Mouse (Mus musculus) midbrain, embryonic 11.5 days (tissue): ENCODE measurements around the gene Iqcf3. TPM values are rescaled to one million over a fixed set of nuclear protein-coding genes. Genes with fewer than 3 reads are reported as not detected.

Experiments used
- ATAC-seq: fragments of 200-750 bp; cut with Nextera tagmentation; 2 replicates; pipeline ENCODE4 v1.8.0; 2017; ENCODE audit warnings: moderate TSS enrichment, moderate library complexity; ENCODE audit not compliant: low FRiP score
- DNase-seq: peaks from one replicate; pipeline ENCODE4 v3.0.0; 2015; ENCODE audit warnings: low spot score; ENCODE audit errors: missing footprints
- H3K27ac ChIP-seq: fragments of 300-500 bp; sonication (generic); 2 replicates; pipeline ENCODE4 v1.5.1; 2014; ENCODE audit warnings: low read depth, low read length
- H3K27me3 ChIP-seq: fragments of 300-500 bp; sonication (generic); 2 replicates; pipeline ENCODE4 v1.6.1; 2014; ENCODE audit warnings: mild to moderate bottlenecking, low read length, moderate library complexity, mixed read lengths; ENCODE audit not compliant: control insufficient read depth, insufficient read depth
- H3K36me3 ChIP-seq: fragments of 300-500 bp; sonication (generic); 2 replicates; pipeline ENCODE4 v1.6.1; 2014; ENCODE audit warnings: mild to moderate bottlenecking, low read length, moderate library complexity, mixed read lengths; ENCODE audit not compliant: control insufficient read depth, insufficient read depth
- H3K4me1 ChIP-seq: fragments of 300-500 bp; sonication (generic); 2 replicates; pipeline ENCODE4 v1.6.1; 2014; ENCODE audit warnings: low read length; ENCODE audit not compliant: control insufficient read depth, insufficient read depth
- H3K4me2 ChIP-seq: fragments of 300-500 bp; sonication (generic); 2 replicates; pipeline ENCODE4 v1.6.1; 2014; ENCODE audit warnings: mild to moderate bottlenecking, moderate library complexity
- H3K4me3 ChIP-seq: fragments of 300-500 bp; sonication (generic); 2 replicates; pipeline ENCODE4 v1.5.1; 2014; ENCODE audit warnings: low read depth, low read length
- H3K9ac ChIP-seq: fragments of 300-500 bp; sonication (generic); 2 replicates; pipeline ENCODE4 v1.6.1; 2014; ENCODE audit warnings: low read length
- H3K9me3 ChIP-seq: fragments of 300-500 bp; sonication (generic); 2 replicates; pipeline ENCODE4 v1.6.1; 2016; ENCODE audit warnings: low read length; ENCODE audit not compliant: control insufficient read depth
- WGBS: fragments of 180-500 bp; shearing (Covaris S2); extraction: QIAGEN DNeasy Blood & Tissue Kit; methylation state at CpG from one replicate; pipeline ENCODE4 v1.1.7; 2014; 5-methylcytosine and 5-hydroxymethylcytosine counted together
- polyA plus RNA-seq: library from polyadenylated mRNA; unstranded; fragments of >200 nt; fragmentation: Nextera tagmentation; extraction: Ambion mirVana; gene quantifications from 2 replicates; pipeline ENCODE4 v1.2.1, GENCODE M21; 2014

The Iqcf3 gene
- polyA plus RNA-seq, 1 experiment from 2014 or later, result not detected

DNA sequence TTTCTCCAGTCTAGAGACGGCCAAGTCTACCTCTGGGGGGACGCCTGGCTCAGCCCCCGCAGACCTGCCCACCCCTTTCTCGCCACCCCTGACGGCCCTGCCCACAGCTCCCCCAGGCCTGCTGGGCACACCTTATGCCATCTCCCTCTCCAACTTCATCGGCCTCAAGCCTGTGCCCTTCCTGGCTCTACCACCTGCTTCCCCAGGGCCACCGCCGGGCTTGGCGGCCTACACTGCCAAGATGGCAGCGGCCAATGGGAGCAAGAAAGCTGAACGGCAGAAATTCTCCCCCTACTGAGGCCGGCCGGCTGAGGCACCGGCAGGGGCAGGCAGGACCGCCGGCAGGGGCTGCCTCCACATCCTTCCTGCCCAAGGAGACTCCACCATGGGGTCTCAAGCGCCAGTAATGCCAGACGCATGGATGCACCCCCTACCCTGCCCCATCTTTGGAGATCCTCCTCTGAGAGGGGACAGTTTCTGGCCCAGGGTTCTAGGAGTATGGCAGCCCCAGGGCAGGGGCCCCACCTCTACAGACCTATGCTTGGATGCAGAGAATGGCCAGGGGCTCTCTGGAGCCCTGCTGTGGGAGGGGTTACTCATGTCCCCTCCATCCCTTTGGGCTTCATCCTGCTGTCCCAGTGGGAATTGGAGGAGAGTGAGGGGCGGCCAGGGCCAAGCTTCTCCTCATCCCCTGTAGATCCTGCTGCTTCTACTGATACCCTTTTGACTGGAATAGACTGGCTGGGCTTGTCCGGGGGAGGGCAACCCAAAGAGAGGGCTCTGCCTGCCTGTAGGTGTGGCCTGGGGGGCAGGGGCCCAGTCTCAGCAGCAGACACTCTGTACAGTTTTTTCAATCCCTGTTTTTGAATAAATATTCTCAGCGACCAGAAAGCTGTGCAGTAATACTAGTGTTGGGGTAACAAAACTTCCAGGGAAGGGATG lies 98.0 kb downstream of the Iqcf3 start:
- Histone ChIP-seq H3K9ac (no peak overlapping the region), H3K4me3 (no peak overlapping the region)
- no peak for ATAC-seq

DNA sequence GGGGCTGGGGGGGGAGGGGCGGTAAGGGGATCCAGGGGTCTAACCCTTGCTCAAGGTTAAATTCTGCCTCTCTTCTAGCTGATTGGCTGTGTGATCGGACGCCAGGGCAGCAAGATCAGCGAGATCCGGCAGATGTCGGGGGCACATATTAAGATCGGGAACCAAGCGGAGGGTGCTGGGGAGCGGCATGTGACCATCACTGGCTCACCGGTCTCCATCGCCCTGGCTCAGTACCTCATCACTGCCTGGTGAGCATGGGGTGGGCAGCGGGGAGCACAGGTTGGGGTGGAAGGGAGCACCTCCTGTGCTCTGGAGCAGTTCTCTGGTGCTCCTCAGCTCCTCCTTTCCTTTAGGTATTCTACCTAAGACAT lies 99.0 kb downstream of the Iqcf3 start:
- no peak overlapping the region for H3K27ac ChIP-seq
- H3K9ac ChIP-seq, result no peak overlapping the region
- peak; percentile 83 for DNase-seq
- peaks cover 7% of the 10 kb centered on the region for H3K27me3 ChIP-seq
- no peaks in the 10 kb centered on the region for H3K9me3 ChIP-seq
- 89% methylated on average over 12 of the region's 12 CpGs for WGBS
- no peak for ATAC-seq
- H3K4me2 ChIP-seq, result no peak overlapping the region
- peaks cover 23% of the 10 kb centered on the region for H3K36me3 ChIP-seq
- H3K4me1 ChIP-seq, result peaks cover 34% of the 10 kb centered on the region
- H3K4me3 ChIP-seq, result no peak overlapping the region

More for the DNA sequence above, 98.0 kb downstream of the Iqcf3 start:
- H3K4me1 ChIP-seq, result peaks cover 25% of the 10 kb centered on the region
- H3K27ac ChIP-seq, result no peak overlapping the region
- WGBS, result 86% methylated on average over 21 of the region's 21 CpGs
- H3K9me3 ChIP-seq, result no peaks in the 10 kb centered on the region
- DNase-seq, result peak; percentile 86
- H3K36me3 ChIP-seq, result peaks cover 23% of the 10 kb centered on the region
- H3K27me3 ChIP-seq, result peaks cover 7% of the 10 kb centered on the region
- no peak overlapping the region for H3K4me2 ChIP-seq

DNA sequence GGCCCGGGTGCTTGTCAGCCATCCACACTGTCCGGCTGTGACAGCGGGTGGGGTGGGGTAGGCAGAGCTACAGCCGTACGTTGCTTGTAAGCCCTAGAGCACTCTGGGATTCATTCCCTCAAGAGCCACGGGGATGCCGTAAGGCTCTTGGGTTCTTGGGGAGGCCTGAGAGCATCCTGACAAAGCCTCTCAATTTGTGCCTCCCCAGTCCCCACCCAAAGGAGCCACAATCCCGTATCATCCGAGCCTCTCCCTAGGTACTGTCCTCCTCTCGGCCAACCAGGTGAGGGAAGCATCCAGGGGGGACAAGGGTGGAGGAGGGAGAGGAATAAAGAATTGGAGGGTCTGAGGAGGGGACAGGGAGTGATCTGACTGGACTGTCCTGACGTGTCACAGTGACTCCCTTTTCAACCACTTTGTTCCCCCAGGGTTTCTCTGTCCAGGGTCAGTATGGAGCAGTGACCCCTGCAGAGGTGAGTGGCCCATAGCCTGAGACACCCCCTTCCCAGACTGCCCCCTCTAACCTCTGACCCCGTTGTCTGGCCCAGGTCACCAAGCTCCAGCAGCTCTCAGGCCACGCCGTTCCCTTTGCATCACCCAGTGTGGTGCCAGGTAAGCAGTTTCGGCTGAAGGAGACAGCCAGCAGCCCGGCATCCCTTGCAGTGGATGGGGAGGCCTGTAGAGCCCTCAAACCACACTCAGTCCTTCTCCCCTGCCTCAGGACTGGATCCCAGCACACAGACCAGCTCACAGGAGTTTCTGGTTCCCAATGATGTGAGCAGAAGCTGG lies 99.6 kb downstream of the Iqcf3 start:
- Histone ChIP-seq H3K4me1 (peaks cover 40% of the 10 kb centered on the region), H3K4me3 (no peak overlapping the region), H3K27ac (no peak overlapping the region), H3K4me2 (no peak overlapping the region), H3K9me3 (no peaks in the 10 kb centered on the region), H3K27me3 (peaks cover 7% of the 10 kb centered on the region), H3K9ac (no peak overlapping the region), H3K36me3 (peaks cover 23% of the 10 kb centered on the region)
- ATAC-seq (no peak), DNase-seq (peak; percentile 62)
- 82% methylated on average over 16 of the region's 16 CpGs for WGBS

DNA sequence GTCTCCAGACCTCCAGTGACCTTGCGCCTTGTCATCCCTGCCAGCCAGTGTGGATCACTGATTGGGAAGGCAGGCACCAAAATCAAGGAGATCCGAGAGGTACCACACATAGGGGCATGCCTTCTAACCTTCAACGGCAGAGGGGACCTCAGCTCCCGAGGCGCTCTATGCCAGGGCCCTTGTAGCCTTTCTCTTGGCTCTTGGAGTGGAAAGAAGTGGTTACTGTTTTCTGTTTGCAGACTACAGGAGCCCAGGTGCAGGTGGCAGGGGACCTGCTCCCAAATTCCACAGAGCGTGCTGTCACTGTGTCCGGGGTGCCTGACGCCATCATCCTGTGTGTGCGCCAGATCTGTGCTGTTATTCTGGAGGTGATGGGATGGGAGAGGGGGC lies 100.4 kb downstream of the Iqcf3 start:
- peaks cover 7% of the 10 kb centered on the region for H3K27me3 ChIP-seq
- H3K36me3 ChIP-seq, result peaks cover 23% of the 10 kb centered on the region
- 96% methylated on average over 9 of the region's 9 CpGs for WGBS
- DNase-seq (peak; percentile 44), ATAC-seq (no peak)
- peaks cover 48% of the 10 kb centered on the region for H3K4me1 ChIP-seq
- H3K27ac ChIP-seq, result no peak overlapping the region
- H3K4me2 ChIP-seq, result no peak overlapping the region
- no peak overlapping the region for H3K4me3 ChIP-seq
- H3K9ac ChIP-seq, result no peak overlapping the region
- no peaks in the 10 kb centered on the region for H3K9me3 ChIP-seq

DNA sequence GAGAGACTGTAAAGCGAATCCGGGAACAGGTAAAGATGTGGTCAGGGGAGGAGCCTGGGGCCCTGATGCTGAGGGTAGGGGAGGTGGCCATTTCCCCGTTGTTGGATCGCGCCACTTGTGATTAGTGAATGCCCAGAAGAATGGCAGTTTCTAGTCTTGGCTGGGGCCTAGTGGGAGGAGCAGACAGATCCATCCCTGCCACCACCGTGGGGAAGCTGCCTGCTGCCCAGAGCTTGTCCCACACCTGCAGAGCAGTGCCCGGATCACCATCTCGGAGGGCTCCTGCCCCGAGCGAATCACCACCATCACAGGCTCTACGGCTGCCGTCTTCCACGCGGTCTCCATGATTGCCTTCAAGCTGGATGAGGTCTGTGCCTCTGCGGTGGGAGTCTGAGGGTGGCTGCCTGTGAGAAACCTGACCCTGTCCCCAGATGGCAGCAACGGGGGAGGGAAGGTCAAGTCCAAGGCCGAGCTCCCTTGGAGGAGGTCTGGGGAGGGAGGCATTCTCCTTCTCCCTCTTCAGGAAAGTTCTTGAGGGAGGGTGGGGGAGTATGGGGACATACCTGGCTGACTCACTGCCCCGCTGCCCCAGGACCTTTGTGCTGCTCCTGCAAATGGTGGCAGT lies 100.9 kb downstream of the Iqcf3 start:
- Histone ChIP-seq H3K9ac (no peak overlapping the region), H3K36me3 (peaks cover 23% of the 10 kb centered on the region), H3K4me2 (no peak overlapping the region), H3K27ac (no peak overlapping the region), H3K27me3 (peaks cover 7% of the 10 kb centered on the region; the same call in 1 of the 2 replicates), H3K4me1 (peaks cover 53% of the 10 kb centered on the region), H3K4me3 (no peak overlapping the region), H3K9me3 (no peaks in the 10 kb centered on the region)
- peak; percentile 79 for DNase-seq
- no peak for ATAC-seq
- WGBS, result 80% methylated on average over 18 of the region's 18 CpGs

DNA sequence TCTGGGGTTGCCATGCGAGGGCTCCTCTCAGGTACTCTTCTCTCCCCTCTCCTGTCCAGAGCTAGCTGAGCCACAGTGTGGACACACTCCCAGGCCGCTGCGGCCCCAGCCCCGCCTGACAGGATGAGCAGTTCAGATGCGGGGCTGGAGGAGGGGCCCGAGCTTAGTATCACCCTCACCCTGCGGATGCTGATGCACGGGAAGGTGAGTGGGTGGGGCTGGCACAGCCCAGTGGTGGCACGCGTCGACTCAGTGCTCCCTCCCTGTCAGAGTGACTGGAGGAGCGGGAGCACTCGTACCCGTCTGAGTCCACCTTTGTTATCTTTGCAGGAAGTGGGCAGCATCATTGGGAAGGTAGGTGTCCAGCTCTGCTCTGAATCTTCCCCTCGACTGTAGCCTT lies 101.5 kb downstream of the Iqcf3 start:
- H3K4me2 ChIP-seq, result no peak overlapping the region
- no peak overlapping the region for H3K9ac ChIP-seq
- ATAC-seq (no peak), DNase-seq (no peak)
- H3K27ac ChIP-seq, result no peak overlapping the region
- peaks cover 23% of the 10 kb centered on the region for H3K36me3 ChIP-seq
- H3K4me3 ChIP-seq, result no peak overlapping the region
- no peaks in the 10 kb centered on the region for H3K9me3 ChIP-seq
- peaks cover 6% of the 10 kb centered on the region; the same call in 1 of the 2 replicates for H3K27me3 ChIP-seq
- H3K4me1 ChIP-seq, result peaks cover 54% of the 10 kb centered on the region
- 85% methylated on average over 15 of the region's 15 CpGs for WGBS

DNA sequence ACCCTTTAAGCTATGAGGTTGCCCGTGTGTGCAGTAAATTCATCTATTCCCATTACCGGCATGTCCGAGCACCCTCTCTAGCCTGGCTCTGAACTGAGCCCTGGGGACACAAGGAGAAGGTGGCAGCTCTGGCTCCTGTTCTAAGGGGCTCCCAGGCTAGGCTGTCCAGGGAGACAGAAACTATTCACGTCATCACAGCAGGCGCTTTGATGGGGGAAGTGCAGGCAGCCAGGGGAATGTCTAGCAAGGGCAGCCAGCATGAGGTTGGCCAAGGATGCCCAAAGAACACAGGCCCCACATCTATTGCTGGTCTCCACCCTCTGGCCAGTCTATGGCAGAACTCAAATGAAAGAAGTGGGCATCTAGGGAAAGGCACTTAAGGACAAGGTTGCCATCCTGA lies 103.5 kb downstream of the Iqcf3 start:
- WGBS, result 63% methylated on average over 5 of the region's 5 CpGs
- Histone ChIP-seq H3K9ac (peak overlapping the region; percentile 49), H3K9me3 (no peaks in the 10 kb centered on the region), H3K4me2 (peak overlapping the region; percentile 78), H3K4me1 (peaks cover 55% of the 10 kb centered on the region), H3K27ac (peak overlapping the region; percentile 97; the same call in 1 of the 2 replicates), H3K27me3 (no peaks in the 10 kb centered on the region; the same call in 1 of the 2 replicates), H3K4me3 (no peak overlapping the region), H3K36me3 (peaks cover 17% of the 10 kb centered on the region)
- DNase-seq (no peak), ATAC-seq (no peak)

DNA sequence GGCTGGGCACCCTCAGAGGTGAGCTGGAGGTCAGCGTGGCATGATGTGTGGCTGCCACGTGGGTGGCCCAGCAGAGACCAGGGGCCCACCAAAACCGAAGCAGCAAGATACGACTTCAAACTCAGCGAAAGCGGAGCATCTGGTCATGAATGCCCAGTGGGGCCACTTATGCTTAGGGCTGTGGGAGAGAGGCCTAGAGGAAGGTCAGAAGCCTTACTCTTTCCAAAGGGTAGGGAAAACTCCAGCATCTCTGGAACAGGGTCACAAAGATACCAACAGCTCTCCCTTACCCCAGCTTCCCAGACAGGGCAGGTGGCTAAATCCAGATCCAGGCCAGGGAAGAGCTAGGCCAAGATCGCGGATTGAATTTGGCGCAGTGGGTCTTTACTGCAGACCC lies 104.3 kb downstream of the Iqcf3 start:
- ATAC-seq (no peak), DNase-seq (peak; percentile 95)
- peak overlapping the region; percentile 97 for H3K9ac ChIP-seq
- peak overlapping the region; percentile 88 for H3K4me3 ChIP-seq
- peak overlapping the region; percentile 97 for H3K27ac ChIP-seq
- WGBS, result 40% methylated on average over 9 of the region's 9 CpGs
- H3K4me2 ChIP-seq, result peak overlapping the region; percentile 78
- peaks cover 13% of the 10 kb centered on the region for H3K36me3 ChIP-seq
- H3K27me3 ChIP-seq, result no peaks in the 10 kb centered on the region
- H3K9me3 ChIP-seq, result no peaks in the 10 kb centered on the region
- peaks cover 63% of the 10 kb centered on the region for H3K4me1 ChIP-seq
